Mouse (Mus musculus): ENCODE data around the gene Rps3a1. TPM values are rescaled to one million over a fixed set of nuclear protein-coding genes. Genes with fewer than 3 reads are reported as not detected.
A peak's percentile ranks its signal among the peaks of the same experiment; 100 is the strongest.
"Not testable (repeated sequence)": the region's sequence is repeated elsewhere in the genome, so short reads cannot be mapped to it uniquely, and the experiment has no call there.

Gene Rps3a1
- polyA plus RNA-seq, 1 experiment from 2014 or later, result 685 TPM

DNA sequence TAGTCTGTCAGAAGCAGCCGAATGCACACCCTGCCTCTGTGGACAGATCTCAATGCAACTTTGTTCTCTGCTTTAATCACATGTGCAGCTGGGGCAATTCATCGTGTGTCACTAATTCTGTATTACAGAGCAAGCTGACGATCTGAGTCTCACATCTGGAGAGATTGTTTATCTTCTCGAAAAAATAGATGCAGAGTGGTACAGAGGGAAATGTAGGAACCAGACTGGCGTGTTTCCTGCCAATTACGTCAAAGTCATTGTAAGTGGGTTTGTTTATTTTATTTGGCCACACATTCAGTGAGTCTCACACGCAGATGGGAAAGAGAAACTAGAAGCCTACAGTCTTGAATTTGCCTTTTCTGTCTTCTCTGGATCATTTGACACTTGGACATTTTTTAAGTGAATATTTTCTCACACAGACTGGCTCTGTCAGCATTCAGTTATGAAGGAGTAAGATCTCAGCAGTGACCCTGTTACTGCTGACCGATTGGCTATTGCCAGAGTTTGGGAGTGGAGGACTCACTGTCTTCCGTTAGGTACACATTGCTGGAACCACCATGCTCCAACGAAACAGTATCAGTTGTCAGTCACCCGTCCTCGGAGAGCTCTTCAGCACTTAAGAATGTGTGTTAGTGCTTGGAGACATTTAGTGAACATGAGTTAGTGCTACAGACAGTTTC lies 27.7 kb downstream of the Rps3a1 start:
- Histone ChIP-seq H3K4me3 (replicated peaks) (no peak overlapping the region), H3K4me2 (no peak overlapping the region), H3K36me3 (replicated peaks) (peaks cover 15% of the 10 kb centered on the region), H3K4me1 (replicated peaks) (peaks cover 28% of the 10 kb centered on the region), H3K9ac (no peak overlapping the region), H3K27me3 (no peaks in the 10 kb centered on the region), H3K27ac (replicated peaks) (no peak overlapping the region), H3K9me3 (replicated peaks) (no peaks in the 10 kb centered on the region)
- 52% methylated on average over 12 of the region's 12 CpGs for WGBS (ENCODE audit: insufficient replicate concordance)
- ATAC-seq (ENCODE audit: insufficient read depth), result no peak

- Histone ChIP-seq H3K27me3 (no peaks in the 10 kb centered on the region), H3K4me2 (no peak overlapping the region), H3K36me3 (replicated peaks) (peaks cover 15% of the 10 kb centered on the region), H3K9me3 (replicated peaks) (no peaks in the 10 kb centered on the region), H3K4me3 (replicated peaks) (no peak overlapping the region), H3K27ac (replicated peaks) (no peak overlapping the region), H3K4me1 (replicated peaks) (peaks cover 49% of the 10 kb centered on the region), H3K9ac (no peak overlapping the region)
- no peak for ATAC-seq (ENCODE audit: insufficient read depth)
- WGBS (ENCODE audit: insufficient replicate concordance), result 51% methylated on average over 7 of the region's 7 CpGs
These were observed 29.7 kb downstream of the Rps3a1 start for GRCm38 (mm10) chr3:86112766-86113165.

- Histone ChIP-seq H3K4me3 (replicated peaks) (peak overlapping the region; percentile 34), H3K4me1 (replicated peaks) (peaks cover 59% of the 10 kb centered on the region), H3K9me3 (replicated peaks) (no peaks in the 10 kb centered on the region), H3K9ac (peak overlapping the region; percentile 33), H3K36me3 (replicated peaks) (0 out of 2 replicates have a peak, but pooled peaks cover 13% of the 10 kb centered on the region), H3K27me3 (no peaks in the 10 kb centered on the region), H3K27ac (replicated peaks) (peak overlapping the region; percentile 96), H3K4me2 (peak overlapping the region; percentile 57)
- WGBS (ENCODE audit: insufficient replicate concordance), result 12% methylated on average over 10 of the region's 10 CpGs
- ATAC-seq (ENCODE audit: insufficient read depth), result peak; percentile 22
These were observed 32.4 kb downstream of the Rps3a1 start for GRCm38 (mm10) chr3:86110077-86110476.

- no peak overlapping the region for H3K9ac ChIP-seq
- H3K36me3 ChIP-seq (replicated peaks), result 0 out of 2 replicates have a peak, but pooled peaks cover 13% of the 10 kb centered on the region
- WGBS (ENCODE audit: insufficient replicate concordance), result 55% methylated on average over 7 of the region's 7 CpGs
- peak overlapping the region; percentile 96 for H3K27ac ChIP-seq (replicated peaks)
- H3K9me3 ChIP-seq (replicated peaks), result no peaks in the 10 kb centered on the region
- H3K27me3 ChIP-seq, result no peaks in the 10 kb centered on the region
- H3K4me3 ChIP-seq (replicated peaks), result peak overlapping the region; percentile 14
- peak overlapping the region; percentile 57 for H3K4me2 ChIP-seq
- H3K4me1 ChIP-seq (replicated peaks), result peaks cover 64% of the 10 kb centered on the region
- no peak for ATAC-seq (ENCODE audit: insufficient read depth)
These were observed 33.4 kb downstream of the Rps3a1 start for GRCm38 (mm10) chr3:86109099-86109498.

- peak overlapping the region; percentile 14 for H3K4me3 ChIP-seq (replicated peaks)
- peak; percentile 99 for ATAC-seq (ENCODE audit: insufficient read depth)
- H3K27me3 ChIP-seq, result no peaks in the 10 kb centered on the region
- H3K4me2 ChIP-seq, result peak overlapping the region; percentile 57
- H3K9me3 ChIP-seq (replicated peaks), result no peaks in the 10 kb centered on the region
- 0 out of 2 replicates have a peak, but pooled peaks cover 13% of the 10 kb centered on the region for H3K36me3 ChIP-seq (replicated peaks)
- peak overlapping the region; percentile 37; the same call in 1 of the 2 replicates for H3K9ac ChIP-seq
- peak overlapping the region; percentile 96 for H3K27ac ChIP-seq (replicated peaks)
- WGBS (ENCODE audit: insufficient replicate concordance), result 52% methylated on average over 4 of the region's 4 CpGs
- peaks cover 70% of the 10 kb centered on the region for H3K4me1 ChIP-seq (replicated peaks)
These were observed 33.9 kb downstream of the Rps3a1 start for GRCm38 (mm10) chr3:86108576-86108975.

DNA sequence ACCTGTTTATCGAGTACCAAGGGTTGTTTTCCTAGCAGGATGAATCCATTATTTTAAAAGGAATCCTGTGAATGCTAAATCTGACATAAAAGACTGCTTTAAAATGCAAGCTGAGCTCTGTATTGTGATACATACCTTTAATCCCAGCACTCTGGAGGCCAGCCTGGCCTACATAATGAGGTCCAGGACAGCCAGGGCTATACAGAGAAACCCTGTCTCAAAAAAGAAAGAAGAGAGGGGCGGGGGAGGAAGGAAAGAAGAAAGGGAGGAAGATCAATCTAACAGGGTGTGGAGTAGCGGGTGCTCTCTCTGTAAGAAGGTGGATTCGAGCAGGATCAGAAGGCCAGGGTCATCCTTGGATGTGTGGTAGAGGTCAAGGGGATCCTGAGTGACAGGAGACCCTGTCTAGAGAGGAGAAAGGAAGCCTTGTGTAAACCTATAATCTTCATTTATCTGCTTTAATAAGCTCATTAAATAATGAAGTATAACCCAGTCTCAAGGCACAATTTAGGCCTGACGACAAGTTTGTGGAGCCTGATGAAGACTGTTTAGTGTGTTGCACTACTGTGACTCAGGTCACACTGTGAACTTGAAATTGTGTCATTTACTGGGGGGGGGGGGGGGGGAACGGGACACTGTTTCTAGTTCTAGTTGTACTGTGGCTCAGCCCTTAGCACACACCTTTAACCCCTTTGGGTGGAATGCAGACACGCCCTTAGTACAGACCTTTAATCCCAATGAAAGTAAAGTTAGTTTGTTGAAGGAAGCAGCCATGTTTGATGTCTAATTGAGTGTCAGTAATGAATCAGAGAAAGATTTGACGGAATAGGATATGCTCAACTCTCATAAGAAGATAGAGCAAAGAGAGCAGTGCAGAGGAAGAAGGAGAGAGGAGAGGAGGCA lies 34.6 kb downstream of the Rps3a1 start:
- Histone ChIP-seq H3K27me3 (no peaks in the 10 kb centered on the region), H3K9ac (peak overlapping the region; percentile 37; the same call in 1 of the 2 replicates), H3K4me3 (replicated peaks) (no peak overlapping the region), H3K27ac (replicated peaks) (peak overlapping the region; percentile 96), H3K4me2 (peak overlapping the region; percentile 57), H3K4me1 (replicated peaks) (peaks cover 72% of the 10 kb centered on the region), H3K9me3 (replicated peaks) (no peaks in the 10 kb centered on the region), H3K36me3 (replicated peaks) (0 out of 2 replicates have a peak, but pooled peaks cover 10% of the 10 kb centered on the region)
- 84% methylated on average over 8 of the region's 8 CpGs for WGBS (ENCODE audit: insufficient replicate concordance)
- peak; percentile 71 for ATAC-seq (ENCODE audit: insufficient read depth)

DNA sequence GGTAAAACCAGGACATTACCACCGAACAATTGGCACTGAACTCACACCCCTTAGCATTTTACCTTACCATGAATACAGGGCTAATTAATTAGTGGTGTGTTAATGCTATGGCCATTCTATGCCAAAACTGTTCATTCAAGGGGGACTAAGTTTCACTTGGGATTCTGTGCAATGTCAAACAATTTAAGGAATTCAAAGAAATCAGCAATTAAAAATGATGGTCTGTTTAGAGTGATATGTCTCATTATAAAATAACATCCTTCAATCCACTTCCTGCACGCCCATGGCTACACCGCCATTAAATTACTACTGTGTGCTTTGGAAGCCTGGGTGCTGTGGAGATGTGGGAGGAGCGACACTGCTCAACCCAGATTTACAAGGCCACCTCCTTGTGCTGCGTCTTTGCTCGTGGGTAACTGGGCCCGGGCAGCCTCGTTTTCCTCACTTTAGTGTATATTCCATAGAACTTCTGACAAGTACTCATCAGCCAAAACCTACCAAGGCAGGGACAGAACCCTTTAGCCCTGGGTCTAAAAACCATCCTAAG lies 36.3 kb downstream of the Rps3a1 start:
- Histone ChIP-seq H3K27me3 (no peaks in the 10 kb centered on the region), H3K36me3 (replicated peaks) (0 out of 2 replicates have a peak, but pooled peaks cover 9% of the 10 kb centered on the region), H3K4me3 (replicated peaks) (no peak overlapping the region), H3K27ac (replicated peaks) (0 out of 2 replicates have a peak overlapping the region, but pooled peaks have one; percentile 11), H3K4me1 (replicated peaks) (peaks cover 59% of the 10 kb centered on the region), H3K9ac (no peak overlapping the region), H3K4me2 (no peak overlapping the region), H3K9me3 (replicated peaks) (no peaks in the 10 kb centered on the region)
- ATAC-seq (ENCODE audit: insufficient read depth), result no peak
- 89% methylated on average over 8 of the region's 8 CpGs for WGBS (ENCODE audit: insufficient replicate concordance)

DNA sequence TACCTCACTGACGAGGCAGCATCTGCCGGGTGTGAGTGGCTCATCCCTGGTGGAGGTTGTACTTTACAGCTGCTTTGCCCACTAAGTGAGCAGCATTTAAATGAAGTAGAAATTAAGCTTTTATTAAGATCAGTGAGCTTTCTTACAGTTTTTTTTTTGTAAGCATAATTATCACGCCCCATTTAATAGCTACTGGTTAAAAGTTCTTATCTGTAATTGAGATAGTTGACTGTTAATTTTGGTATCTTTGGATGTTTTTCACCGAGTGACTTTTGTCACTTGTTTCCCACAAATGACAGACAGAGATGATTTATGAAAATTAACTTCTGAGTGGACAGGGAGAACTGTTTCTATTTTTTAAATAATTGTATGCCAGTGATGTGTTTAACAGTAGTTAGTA lies 37.6 kb downstream of the Rps3a1 start:
- Histone ChIP-seq H3K4me1 (replicated peaks) (peaks cover 50% of the 10 kb centered on the region), H3K27ac (replicated peaks) (no peak overlapping the region), H3K36me3 (replicated peaks) (0 out of 2 replicates have a peak, but pooled peaks cover 9% of the 10 kb centered on the region), H3K4me3 (replicated peaks) (no peak overlapping the region), H3K9ac (no peak overlapping the region), H3K4me2 (no peak overlapping the region), H3K27me3 (no peaks in the 10 kb centered on the region), H3K9me3 (replicated peaks) (no peaks in the 10 kb centered on the region)
- 46% methylated on average over 4 of the region's 4 CpGs for WGBS (ENCODE audit: insufficient replicate concordance)
- ATAC-seq (ENCODE audit: insufficient read depth), result no peak

GRCm38 (mm10) chr3:86104433-86104832 lies 38.1 kb downstream of the Rps3a1 start:
- not testable (repeated sequence) for H3K9me3 ChIP-seq (replicated peaks); H3K36me3 ChIP-seq (replicated peaks); H3K27ac ChIP-seq (replicated peaks); H3K9ac ChIP-seq; H3K27me3 ChIP-seq; ATAC-seq (ENCODE audit: insufficient read depth); H3K4me3 ChIP-seq (replicated peaks); H3K4me2 ChIP-seq
- WGBS (ENCODE audit: insufficient replicate concordance), result 67% methylated on average over 7 of the region's 7 CpGs
- peaks cover 45% of the 10 kb centered on the region for H3K4me1 ChIP-seq (replicated peaks)

- WGBS (ENCODE audit: insufficient replicate concordance), result 35% methylated on average over 18 of the region's 18 CpGs
- no peak for ATAC-seq (ENCODE audit: insufficient read depth)
- peak overlapping the region; percentile 40 for H3K4me2 ChIP-seq
- H3K36me3 ChIP-seq (replicated peaks), result 0 out of 2 replicates have a peak, but pooled peaks cover 9% of the 10 kb centered on the region
- peak overlapping the region; percentile 41 for H3K27ac ChIP-seq (replicated peaks)
- peaks cover 38% of the 10 kb centered on the region for H3K4me1 ChIP-seq (replicated peaks)
- H3K27me3 ChIP-seq, result no peaks in the 10 kb centered on the region
- no peak overlapping the region for H3K4me3 ChIP-seq (replicated peaks)
- no peaks in the 10 kb centered on the region for H3K9me3 ChIP-seq (replicated peaks)
- H3K9ac ChIP-seq, result no peak overlapping the region
These were observed 38.8 kb downstream of the Rps3a1 start for GRCm38 (mm10) chr3:86103449-86104291.

All from liver, embryonic 15.5 days (tissue).